Mouse (Mus musculus): ENCODE results near the gene Abl2. TPM values are rescaled to one million over a fixed set of nuclear protein-coding genes. Genes with fewer than 3 reads are reported as not detected.
"Not testable (repeated sequence)": the region's sequence is repeated elsewhere in the genome, so short reads cannot be mapped to it uniquely, and the experiment has no call there.

Gene Abl2
- 17.9 TPM for polyA plus RNA-seq (2012; fragmentation: generic; extraction: Trizol)

- Histone ChIP-seq H3K36me3 (ENCODE audit: control insufficient read depth, insufficient read depth) (no peaks in the 10 kb centered on the region), H3K27me3 (ENCODE audit: control insufficient read depth, insufficient read depth, insufficient read length) (no peaks in the 10 kb centered on the region), H3ac (ENCODE audit: control insufficient read depth, insufficient read length) (peak within 1 kb of the TSS; percentile 90), H3K79me2 (ENCODE audit: control insufficient read depth, insufficient read depth) (peaks cover 38% of the 10 kb centered on the region), H3K4me2 (ENCODE audit: low read depth) (peak within 1 kb of the TSS; percentile 79), H3K4me3 (peak within 1 kb of the TSS; percentile 66)
- TF ChIP-seq TCF12 (IDR thresholded peaks at IDR 0.05; ENCODE audit: insufficient read depth, poor library complexity, severe bottlenecking) (no peak), POLR2A (IDR thresholded peaks at IDR 0.05; ENCODE audit: insufficient read length, low read depth) (peak; percentile 81)
Measured at GRCm38 (mm10) chr1:156558024-156558930, at the start of gene Abl2. Gene Abl2 (plus strand): TSS chr1:156558786.

- Histone ChIP-seq H3ac (ENCODE audit: control insufficient read depth, insufficient read length) (no peak overlapping the region), H3K27me3 (ENCODE audit: control insufficient read depth, insufficient read depth, insufficient read length) (no peaks in the 10 kb centered on the region), H3K79me2 (ENCODE audit: control insufficient read depth, insufficient read depth) (no peaks in the 10 kb centered on the region), H3K4me2 (ENCODE audit: low read depth) (no peak overlapping the region), H3K4me3 (no peak overlapping the region), H3K36me3 (ENCODE audit: control insufficient read depth, insufficient read depth) (no peaks in the 10 kb centered on the region)
- TF ChIP-seq POLR2A (IDR thresholded peaks at IDR 0.05; ENCODE audit: insufficient read length, low read depth) (no peak), REST (IDR thresholded peaks at IDR 0.05; ENCODE audit: insufficient read depth, insufficient read length) (no peak), TCF12 (IDR thresholded peaks at IDR 0.05; ENCODE audit: insufficient read depth, poor library complexity, severe bottlenecking) (no peak), SRF (IDR thresholded peaks at IDR 0.05; ENCODE audit: control insufficient read depth, insufficient read length, low read depth) (no peak), POLR2AphosphoS2 (IDR thresholded peaks at IDR 0.05; ENCODE audit: insufficient read length, low read depth) (no peak), USF1 (IDR thresholded peaks at IDR 0.05; ENCODE audit: low read depth) (no peak), CEBPB (IDR thresholded peaks at IDR 0.05; ENCODE audit: insufficient read depth, poor library complexity, severe bottlenecking) (no peak), TCF3 (IDR thresholded peaks at IDR 0.05; ENCODE audit: insufficient read length, low read depth) (no peak)
Measured at GRCm38 (mm10) chr1:156520136-156520780, 38.3 kb upstream of the Abl2 start.

- no peak overlapping the region for H3K4me2 ChIP-seq (ENCODE audit: low read depth)
Measured at GRCm38 (mm10) chr1:156521796-156522517, 36.6 kb upstream of the Abl2 start.

GRCm38 (mm10) chr1:156523842-156524241 lies 34.7 kb upstream of the Abl2 start, which contains the start of gene Gm10031:
Gene Gm10031 (plus strand): TSS chr1:156524012.
- not testable (repeated sequence) for H3K79me2 ChIP-seq (ENCODE audit: control insufficient read depth, insufficient read depth); H3K4me3 ChIP-seq; H3K4me2 ChIP-seq (ENCODE audit: low read depth); H3ac ChIP-seq (ENCODE audit: control insufficient read depth, insufficient read length); H3K36me3 ChIP-seq (ENCODE audit: control insufficient read depth, insufficient read depth); H3K27me3 ChIP-seq (ENCODE audit: control insufficient read depth, insufficient read depth, insufficient read length)

More at GRCm38 (mm10) chr1:156521796-156522517, 36.6 kb upstream of the Abl2 start:
- Histone ChIP-seq H3K27me3 (ENCODE audit: control insufficient read depth, insufficient read depth, insufficient read length) (no peaks in the 10 kb centered on the region), H3K79me2 (ENCODE audit: control insufficient read depth, insufficient read depth) (no peaks in the 10 kb centered on the region), H3K36me3 (ENCODE audit: control insufficient read depth, insufficient read depth) (no peaks in the 10 kb centered on the region), H3ac (ENCODE audit: control insufficient read depth, insufficient read length) (no peak overlapping the region), H3K4me3 (no peak overlapping the region)
- no peak for TF ChIP-seq POLR2A (IDR thresholded peaks at IDR 0.05; ENCODE audit: insufficient read length, low read depth)
- no peak for TF ChIP-seq MYOG (IDR thresholded peaks at IDR 0.05; ENCODE audit: control insufficient read depth in 1 of 3, insufficient read depth in 1 of 3, insufficient read length in 2 of 3, low read depth in 2 of 3)
- no peak for TF ChIP-seq USF1 (IDR thresholded peaks at IDR 0.05; ENCODE audit: low read depth)
- no peak for TF ChIP-seq TCF3 (IDR thresholded peaks at IDR 0.05; ENCODE audit: insufficient read length, low read depth)
- TF ChIP-seq TCF12 (IDR thresholded peaks at IDR 0.05; ENCODE audit: insufficient read depth, poor library complexity, severe bottlenecking) = no peak
- no peak for TF ChIP-seq MYOD1 (IDR thresholded peaks at IDR 0.05; ENCODE audit: control insufficient read depth in 1 of 3, insufficient read length in 2 of 3, low read depth in 2 of 3)
- TF ChIP-seq POLR2AphosphoS2 (IDR thresholded peaks at IDR 0.05; ENCODE audit: insufficient read length, low read depth) = no peak
- TF ChIP-seq REST (IDR thresholded peaks at IDR 0.05; ENCODE audit: insufficient read depth, insufficient read length) = no peak
- TF ChIP-seq MAX (IDR thresholded peaks at IDR 0.05; ENCODE audit: low read depth) = no peak
- TF ChIP-seq E2F4 (IDR thresholded peaks at IDR 0.05; ENCODE audit: insufficient read depth) = no peak
- TF ChIP-seq CEBPB (IDR thresholded peaks at IDR 0.05; ENCODE audit: insufficient read depth, poor library complexity, severe bottlenecking) = no peak
- no peak for TF ChIP-seq SRF (IDR thresholded peaks at IDR 0.05; ENCODE audit: control insufficient read depth, insufficient read length, low read depth)

GRCm38 (mm10) chr1:156532476-156533175 lies 26.0 kb upstream of the Abl2 start:
- not testable (repeated sequence) for H3K36me3 ChIP-seq (ENCODE audit: control insufficient read depth, insufficient read depth); H3K79me2 ChIP-seq (ENCODE audit: control insufficient read depth, insufficient read depth); H3K4me3 ChIP-seq; H3K4me2 ChIP-seq (ENCODE audit: low read depth); H3K27me3 ChIP-seq (ENCODE audit: control insufficient read depth, insufficient read depth, insufficient read length); H3ac ChIP-seq (ENCODE audit: control insufficient read depth, insufficient read length)
